Mouse (Mus musculus) left cerebral cortex, adult 2 months (tissue): ENCODE results near the gene Serp2. TPM values are rescaled to one million over a fixed set of nuclear protein-coding genes. Genes with fewer than 3 reads are reported as not detected.
A peak's percentile ranks its signal among the peaks of the same experiment; 100 is the strongest.
"Not testable (repeated sequence)": the region's sequence is repeated elsewhere in the genome, so short reads cannot be mapped to it uniquely, and the experiment has no call there.

Source experiments
- DNase-seq, 2 experiments: peaks; one replicate each; pipeline ENCODE4 v3.0.0; 2021 to 2022; ENCODE audit warnings: low spot score in 2 of 2, mixed read lengths in 1 of 2; ENCODE audit errors: extremely low spot score in 1 of 2
- H3K27ac ChIP-seq: fragments of 200-600 bp; 2 replicates; pipeline ENCODE4 v1.8.1; 2022
- H3K4me3 ChIP-seq: fragments of 200-600 bp; 2 replicates; pipeline ENCODE4 v1.8.1; 2022
- CTCF ChIP-seq: fragments of 200-600 bp; IDR thresholded peaks from 2 replicates; pipeline ENCODE4 v1.8.1; 2022; ENCODE audit warnings: antibody characterized with exemption, mild to moderate bottlenecking, moderate library complexity
- intact Hi-C: fragments of 180-260 bp; cut with DNase I; formaldehyde crosslinking; loops from one replicate; pipeline ENCODE4 v1.15.1; 2025
- total RNA-seq, 2 experiments: library from RNA; stranded (reverse); gene quantifications; 2 replicates each; pipeline ENCODE4 v1.2.3; 2021

Gene Serp2
- total RNA-seq, 2 experiments from 2014 or later, result 178 to 186 TPM

DNA sequence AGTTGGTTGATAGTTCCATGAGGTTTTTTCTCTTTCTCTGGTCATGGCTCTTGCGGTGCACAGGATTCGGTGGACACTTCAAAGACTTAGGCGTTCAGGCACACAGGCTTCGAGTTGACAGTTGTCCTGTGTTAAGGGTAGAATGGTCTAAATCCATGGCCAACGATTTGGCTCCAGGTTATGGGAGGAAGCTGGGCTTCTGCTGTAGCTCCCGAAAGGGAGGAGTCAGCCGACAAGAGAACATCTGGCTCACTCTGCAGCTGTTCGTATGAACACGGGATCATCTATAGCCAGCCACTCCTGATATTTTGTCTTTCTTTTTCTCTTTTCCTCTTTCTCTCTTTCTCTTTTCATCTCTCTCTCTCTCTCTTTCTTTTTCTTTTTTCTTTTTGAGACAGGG lies 11.9 kb upstream of the Serp2 start:
- no peak for TF ChIP-seq CTCF
- no peak overlapping the region for H3K4me3 ChIP-seq
- intact Hi-C loops, result no loop called here

GRCm38 (mm10) chr14:76567280-76567679 lies 10.6 kb upstream of the Serp2 start:
- H3K4me3 ChIP-seq, result no peak overlapping the region
- no peak for TF ChIP-seq CTCF
- DNase-seq, result no peak
- no peak overlapping the region for H3K27ac ChIP-seq
- intact Hi-C loops, result no loop called here

More for the DNA sequence above, 11.9 kb upstream of the Serp2 start:
- no peak overlapping the region for H3K27ac ChIP-seq
- no peak for DNase-seq

DNA sequence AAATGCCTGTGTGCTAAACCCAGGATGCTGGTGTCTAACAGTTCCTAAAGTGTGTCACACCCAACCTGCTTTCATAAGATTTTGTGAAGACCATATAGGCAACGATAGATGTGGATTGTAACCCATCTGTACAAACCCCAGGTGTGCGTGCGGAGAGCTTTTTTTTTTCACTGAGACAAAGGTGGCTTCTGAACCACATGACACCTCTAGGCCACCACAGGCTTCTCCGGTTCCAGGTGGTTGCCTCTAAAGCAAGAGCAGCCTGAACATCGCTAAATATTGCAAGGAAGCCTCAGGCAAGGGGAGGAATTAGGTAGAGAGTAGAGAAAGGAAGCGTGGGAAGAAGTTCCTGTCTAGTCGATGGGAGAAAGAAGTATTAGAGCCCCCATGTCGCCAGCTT lies 10.0 kb upstream of the Serp2 start:
- no peak for DNase-seq
- TF ChIP-seq CTCF, result no peak
- H3K4me3 ChIP-seq, result no peak overlapping the region
- H3K27ac ChIP-seq, result no peak overlapping the region
- intact Hi-C loops, result no loop called here

GRCm38 (mm10) chr14:76566193-76566592 lies 9.5 kb upstream of the Serp2 start:
- no peak overlapping the region for H3K27ac ChIP-seq
- intact Hi-C loops, result no loop called here
- no peak for TF ChIP-seq CTCF

DNA sequence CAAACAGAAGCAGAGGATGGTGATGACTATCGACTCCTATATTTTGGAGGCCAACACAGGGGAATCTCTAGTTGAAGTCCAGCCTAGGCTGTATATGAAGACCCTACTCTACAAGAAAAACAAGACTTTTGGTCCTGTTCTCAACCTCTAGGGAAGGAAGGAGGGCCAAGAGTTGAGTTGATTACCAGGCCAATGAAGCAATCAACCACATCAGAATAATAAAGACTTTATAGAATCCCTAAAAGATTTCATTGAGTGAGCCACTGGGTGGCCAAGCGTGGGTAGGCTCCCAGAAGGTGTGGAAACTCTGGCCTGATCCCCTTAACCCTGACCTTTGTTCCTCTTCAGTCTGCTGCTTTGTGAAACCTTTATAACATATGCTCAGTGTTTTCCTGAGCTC lies 2.5 kb upstream of the Serp2 start:
- TF ChIP-seq CTCF, result no peak
- Histone ChIP-seq H3K4me3 (no peak overlapping the region), H3K27ac (no peak overlapping the region)
- DNase-seq, result no peak
- intact Hi-C loops, result loop anchor here (5.0 kb wide), 4 partner anchors 38 to 318 kb away; no protein-coding TSS in a partner anchor

More at GRCm38 (mm10) chr14:76566193-76566592, 9.5 kb upstream of the Serp2 start:
- DNase-seq, result no peak
- H3K4me3 ChIP-seq, result no peak overlapping the region

GRCm38 (mm10) chr14:76558171-76558570 lies 1.5 kb upstream of the Serp2 start:
- intact Hi-C loops, result loop anchor here (5.0 kb wide), 4 partner anchors 39 to 319 kb away; no protein-coding TSS in a partner anchor
- H3K4me3 ChIP-seq, H3K27ac ChIP-seq, DNase-seq: not testable (repeated sequence)

GRCm38 (mm10) chr14:76556031-76556851 lies 448 bp downstream of the Serp2 start:
- DNase-seq, result peak; percentile 69 to 72
- H3K27ac ChIP-seq, result peak overlapping the region; percentile 98
- peak overlapping the region; percentile 91 for H3K4me3 ChIP-seq
- no peak; the same call in 1 of the 2 replicates for TF ChIP-seq CTCF
- intact Hi-C loops, result loop anchor here (5.0 kb wide), 4 partner anchors 41 to 321 kb away; no protein-coding TSS in a partner anchor

- Histone ChIP-seq H3K27ac (peak overlapping the region; percentile 98), H3K4me3 (peak overlapping the region; percentile 91)
- intact Hi-C loops, result loop anchor here (2.0 to 5.0 kb wide), 5 partner anchors 42 to 322 kb away; no protein-coding TSS in a partner anchor
- no peak for TF ChIP-seq CTCF
- DNase-seq, result no peak
Measured at GRCm38 (mm10) chr14:76555263-76556030, 1.2 kb downstream of the Serp2 start.

DNA sequence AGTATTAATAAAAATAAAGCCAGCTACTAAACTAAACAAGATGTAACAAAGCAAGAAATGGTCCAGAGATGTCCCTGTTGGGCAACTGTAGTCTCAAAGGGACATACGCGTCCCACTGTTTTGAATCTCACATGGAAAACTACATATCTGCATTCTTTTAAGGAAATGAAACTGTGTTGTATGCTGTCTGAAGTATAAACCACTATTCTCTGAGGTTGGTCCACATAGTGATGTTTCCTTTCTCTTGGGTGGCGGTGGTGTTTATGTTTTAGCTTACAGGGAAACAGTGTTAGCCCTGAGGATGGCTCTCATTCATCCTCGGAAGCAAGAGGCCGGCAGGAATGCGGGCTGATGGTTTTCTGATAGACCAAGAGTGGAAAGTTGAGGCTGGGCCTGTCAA lies 12.6 kb downstream of the Serp2 start:
- no peak for DNase-seq
- Histone ChIP-seq H3K4me3 (no peak overlapping the region), H3K27ac (no peak overlapping the region)
- intact Hi-C loops, result no loop called here
- TF ChIP-seq CTCF, result no peak

DNA sequence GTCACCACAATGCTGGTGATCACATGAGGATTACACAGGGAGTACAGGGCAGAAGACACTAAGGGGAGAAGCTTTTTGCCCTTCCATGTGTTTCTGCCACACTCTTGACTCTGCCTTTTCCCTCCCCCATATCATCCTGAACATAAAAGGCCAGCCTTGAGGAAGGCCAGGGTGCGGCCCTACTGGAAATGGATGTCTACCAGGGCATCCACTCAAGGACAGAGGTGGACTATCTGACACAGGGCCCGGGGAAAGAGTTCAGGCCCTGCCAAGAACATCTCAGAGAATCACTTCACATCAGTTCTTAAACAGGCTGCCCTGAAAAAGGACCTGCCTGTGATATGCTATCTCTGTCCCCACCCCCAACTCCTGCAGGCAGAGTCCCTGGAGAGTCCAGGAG lies 15.3 kb downstream of the Serp2 start:
- H3K27ac ChIP-seq, result peak overlapping the region; percentile 63; the same call in 1 of the 2 replicates
- TF ChIP-seq CTCF, result no peak
- H3K4me3 ChIP-seq, result no peak overlapping the region
- no peak for DNase-seq
- intact Hi-C loops, result no loop called here

DNA sequence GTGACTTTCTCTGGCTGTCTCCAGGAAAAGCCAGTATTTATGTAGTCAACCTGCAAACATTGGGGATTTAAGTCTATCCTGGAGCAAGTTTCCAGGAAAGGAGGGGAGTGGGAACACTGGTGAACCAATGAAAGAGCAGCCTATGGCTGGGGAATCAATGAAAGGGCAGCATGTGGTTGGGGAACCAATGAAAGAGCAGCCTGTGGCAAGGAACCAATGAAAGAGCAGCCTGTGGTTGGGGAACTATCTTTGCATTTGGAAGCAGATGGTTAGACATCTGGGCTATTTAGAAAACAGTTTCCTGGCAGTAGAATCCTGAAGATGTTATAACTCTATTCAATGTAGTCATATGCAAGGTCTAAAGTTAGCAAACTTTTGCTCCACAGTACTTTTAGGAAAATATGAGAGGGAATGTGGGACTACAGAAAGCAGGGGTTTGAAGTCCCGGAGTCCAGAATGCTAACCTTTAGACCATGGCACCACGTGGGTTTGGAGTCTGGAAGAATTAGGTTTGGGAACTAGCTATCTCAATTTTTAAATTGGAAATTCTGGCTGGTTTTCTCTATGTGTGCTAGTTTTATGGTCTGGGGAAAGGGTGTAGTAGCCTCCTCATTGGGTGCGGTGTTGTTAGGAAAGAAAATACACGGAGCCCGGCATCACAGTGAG lies 16.6 kb downstream of the Serp2 start:
- no peak for DNase-seq
- Histone ChIP-seq H3K4me3 (no peak overlapping the region), H3K27ac (peak overlapping the region; percentile 63; the same call in 1 of the 2 replicates)
- intact Hi-C loops, result no loop called here
- TF ChIP-seq CTCF, result no peak
